Comparison of ENCODE assay signal across 8 mouse cellular contexts in the genomic region with DNA sequence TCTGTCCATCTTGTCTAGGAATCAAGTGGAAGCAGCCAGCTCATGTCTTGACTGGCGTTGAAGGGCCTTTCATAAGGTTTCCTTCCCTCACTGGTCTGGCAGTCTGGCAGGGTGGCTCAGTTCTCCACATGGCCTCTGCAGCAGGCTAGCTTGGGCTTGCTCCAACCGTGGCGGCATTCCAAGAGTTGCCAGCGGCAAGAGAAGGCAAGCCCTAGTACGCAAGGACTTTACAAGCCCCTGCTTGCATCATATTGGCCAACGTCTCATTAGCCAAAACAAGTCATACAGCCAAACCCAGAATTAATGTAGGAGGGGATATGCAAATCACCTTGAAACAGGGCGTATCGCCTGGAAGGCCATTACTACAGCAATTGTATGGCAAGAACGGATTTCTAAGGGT.
A peak's percentile ranks its signal among the peaks of the same experiment; 100 is the strongest.
DNase-seq lines count a peak whose midpoint lies in the region.

No protein-coding gene starts in this region.

- DNase-seq in adrenal gland, adult (ENCODE audit: inconsistent age in 2 of 2, low spot score in 1 of 2): peak; percentile 29 to 80
- DNase-seq in adrenal gland, postnatal 4 days (ENCODE audit: low spot score in 2 of 2): no peak
- DNase-seq in lung, postnatal 10 days: peak; percentile 22
- no peak for DNase-seq in lung, postnatal 4 days
- peak; percentile 59 for DNase-seq in fibroblast of lung, adult 2 months (ENCODE audit: low read depth)
- DNase-seq in layer of hippocampus, postnatal 14 days (ENCODE audit: low spot score in 2 of 2): peak; percentile 63 to 76
- DNase-seq in c-Kit-positive CD71-positive TER-119-positive erythroid progenitor cells, embryonic 14.5 days (ENCODE audit: low spot score): no peak
- no peak for DNase-seq in frontal cortex, adult 2 months (ENCODE audit: extremely low spot score in 1 of 2, low spot score in 1 of 2)

Comparison
In these comparisons a context has a peak if more than half of its experiments do, and no peak if none do; other contexts are left out.
1. DNase-seq: peak in adrenal gland, adult (2 of 2), lung, postnatal 10 days (single experiment), fibroblast of lung, adult 2 months (single experiment) and layer of hippocampus, postnatal 14 days (2 of 2); none in adrenal gland, postnatal 4 days (0 of 2), lung, postnatal 4 days (0 of 2), c-Kit-positive CD71-positive TER-119-positive erythroid progenitor cells, embryonic 14.5 days (single experiment) and frontal cortex, adult 2 months (0 of 2).